Mouse (Mus musculus) cerebellum, postnatal 4 days (tissue): ENCODE measurements around the gene Nlrp10.

Experiments
- DNase-seq, 2 experiments: peaks; one replicate each; pipeline ENCODE4 v3.0.0; 2022; ENCODE audit warnings: low spot score in 2 of 2, mixed read lengths in 1 of 2

The Nlrp10 gene

DNA sequence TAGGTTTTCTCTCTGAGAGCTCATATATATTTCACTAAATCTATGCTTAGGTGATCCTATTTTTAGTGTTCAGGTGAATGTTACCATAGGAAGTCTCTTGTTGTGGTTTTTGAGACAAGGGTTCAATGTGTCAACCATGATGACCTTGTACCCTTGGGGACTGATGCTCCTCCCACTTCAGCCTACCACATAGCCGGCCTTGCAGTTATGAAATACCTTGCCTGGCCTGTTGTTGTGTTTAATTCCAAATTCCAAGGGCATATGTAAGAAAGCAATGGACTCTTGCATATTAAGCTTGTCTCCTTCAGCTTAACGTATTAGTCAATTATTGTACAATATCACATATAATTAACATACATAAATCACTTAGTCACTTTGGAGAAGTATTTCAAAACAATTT is 26.0 kb downstream of the Nlrp10 start:
- DNase-seq = no peak

DNA sequence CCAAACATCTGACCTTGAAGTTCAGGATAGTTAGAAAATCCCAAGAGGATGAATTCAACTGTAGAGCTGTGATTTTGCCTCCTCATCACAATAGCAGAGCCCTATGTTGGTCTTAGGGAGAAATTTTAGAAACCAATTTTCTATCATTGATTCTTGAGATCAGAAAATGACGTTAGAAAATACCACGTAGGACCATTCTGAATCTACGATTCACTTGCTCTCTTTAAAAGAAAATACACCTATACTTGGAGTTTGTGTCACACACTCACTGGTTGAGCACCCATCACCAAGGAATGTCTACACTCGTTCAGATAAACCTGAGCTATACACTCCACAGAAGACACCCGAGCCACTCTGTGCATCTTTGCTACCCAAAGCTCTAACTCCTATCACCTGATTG is 35.7 kb downstream of the Nlrp10 start, which contains the start of gene Olfr519:
Gene Olfr519 (minus strand): TSS at position 101 of the 400 bp plus-strand sequence.
- DNase-seq = no peak

DNA sequence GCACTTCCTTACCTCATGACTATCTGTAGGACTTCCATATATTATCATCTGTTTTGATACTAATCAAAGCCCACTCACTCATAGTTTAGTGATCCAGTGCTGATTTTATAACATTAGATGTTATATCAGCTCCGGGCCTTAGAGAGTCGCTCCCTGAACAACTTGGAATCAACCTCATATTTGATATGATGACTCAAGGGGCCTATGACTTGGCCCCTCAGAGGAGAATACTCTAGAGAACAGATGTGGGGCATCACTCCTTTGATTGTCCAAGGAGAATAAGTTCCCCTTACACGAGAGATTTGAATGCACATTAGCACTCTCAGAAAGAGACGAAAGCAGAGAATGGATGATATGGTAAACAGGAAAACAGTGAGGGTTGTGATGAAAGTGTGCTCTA is 45.1 kb downstream of the Nlrp10 start, which contains the start of gene Olfr518:
Gene Olfr518 (minus strand): TSS at position 101 of the 400 bp plus-strand sequence.
- DNase-seq = no peak

DNA sequence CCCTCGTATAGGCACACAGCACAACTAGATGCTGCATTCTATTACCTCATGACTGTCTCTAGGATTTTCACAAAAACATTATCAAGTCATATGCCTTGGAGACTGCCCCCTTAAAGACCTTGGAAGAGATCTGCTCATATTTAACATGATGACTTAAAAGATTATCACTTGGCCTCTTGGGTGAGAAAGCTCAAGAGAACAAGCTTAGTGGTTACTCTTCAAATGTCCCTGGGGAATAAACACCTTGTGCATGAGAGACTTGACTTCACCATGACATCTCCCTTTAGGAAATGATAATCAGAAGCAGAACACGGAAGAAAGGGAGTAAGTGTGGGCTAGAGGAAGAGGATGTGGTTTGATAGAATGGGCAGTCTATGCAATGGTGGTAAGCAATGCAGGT is 57.7 kb downstream of the Nlrp10 start, which contains the start of gene Olfr517:
Gene Olfr517 (minus strand): TSS at position 101 of the 400 bp plus-strand sequence.
- no peak for DNase-seq
